Mouse (Mus musculus) limb, embryonic 11.5 days (tissue): ENCODE measurements around the gene Vmn2r83. TPM values are rescaled to one million over a fixed set of nuclear protein-coding genes. Genes with fewer than 3 reads are reported as not detected.

ENCODE experiments used
- ATAC-seq: fragments of 200-750 bp; cut with Nextera tagmentation; 2 replicates; pipeline ENCODE4 v1.8.0; 2017; ENCODE audit warnings: low read depth; ENCODE audit not compliant: insufficient number of reproducible peaks, low FRiP score, low TSS enrichment
- DNase-seq: peaks from one replicate; pipeline ENCODE4 v3.0.0-alpha.2; 2015; ENCODE audit warnings: low spot score
- H3K27ac ChIP-seq: fragments of 300-500 bp; sonication (generic); replicated peaks from 2 replicates; pipeline ENCODE4 v1.5.1; 2014; ENCODE audit warnings: low read depth, mild to moderate bottlenecking, low read length
- H3K27me3 ChIP-seq: fragments of 300-500 bp; sonication (generic); 2 replicates; pipeline ENCODE4 v1.6.1; 2014; ENCODE audit warnings: mild to moderate bottlenecking, low read length, mixed read lengths; ENCODE audit not compliant: control insufficient read depth, insufficient read depth
- H3K36me3 ChIP-seq: fragments of 300-500 bp; sonication (generic); 2 replicates; pipeline ENCODE4 v1.6.1; 2014; ENCODE audit warnings: mild to moderate bottlenecking, low read length, moderate library complexity, mixed read lengths; ENCODE audit not compliant: control insufficient read depth, insufficient read depth
- H3K4me1 ChIP-seq: fragments of 300-500 bp; sonication (generic); 2 replicates; pipeline ENCODE4 v1.6.1; 2014; ENCODE audit warnings: low read length, mixed read lengths; ENCODE audit not compliant: control insufficient read depth, insufficient read depth
- H3K4me2 ChIP-seq: fragments of 300-500 bp; sonication (generic); 2 replicates; pipeline ENCODE4 v1.6.1; 2014; ENCODE audit warnings: low read depth, mild to moderate bottlenecking, moderate library complexity; ENCODE audit not compliant: severe bottlenecking
- H3K4me3 ChIP-seq: fragments of 300-500 bp; sonication (generic); 2 replicates; pipeline ENCODE4 v1.5.1; 2014; ENCODE audit warnings: low read depth, low read length
- H3K9ac ChIP-seq: fragments of 300-500 bp; sonication (generic); 2 replicates; pipeline ENCODE4 v1.6.1; 2014; ENCODE audit warnings: mild to moderate bottlenecking, low read length
- H3K9me3 ChIP-seq: fragments of 300-500 bp; sonication (generic); 2 replicates; pipeline ENCODE4 v1.6.1; 2016; ENCODE audit warnings: low read length; ENCODE audit not compliant: control insufficient read depth
- WGBS: fragments of 180-500 bp; shearing (Covaris S2); extraction: QIAGEN DNeasy Blood & Tissue Kit; methylation state at CpG from one replicate; pipeline ENCODE4 v1.1.7; 2014; 5-methylcytosine and 5-hydroxymethylcytosine counted together
- microRNA-seq: library from miRNA; unstranded; fragments of <30 nt; microRNA quantifications from one replicate; pipeline ENCODE4, GENCODE M21; 2016
- polyA plus RNA-seq: library from polyadenylated mRNA; unstranded; fragments of >200 nt; fragmentation: Nextera tagmentation; extraction: Ambion mirVana; gene quantifications from 2 replicates; pipeline ENCODE4 v1.2.1, GENCODE M21; 2014

The Vmn2r83 gene
- polyA plus RNA-seq, 1 experiment from 2014 or later: not detected

- peaks cover 27% of the 10 kb centered on the region for H3K36me3 ChIP-seq
- WGBS: 93% methylated on average over 11 of the region's 11 CpGs
These were observed 72.2 kb downstream of the Vmn2r83 start for GRCm38 (mm10) chr10:79540746-79541145.

DNA sequence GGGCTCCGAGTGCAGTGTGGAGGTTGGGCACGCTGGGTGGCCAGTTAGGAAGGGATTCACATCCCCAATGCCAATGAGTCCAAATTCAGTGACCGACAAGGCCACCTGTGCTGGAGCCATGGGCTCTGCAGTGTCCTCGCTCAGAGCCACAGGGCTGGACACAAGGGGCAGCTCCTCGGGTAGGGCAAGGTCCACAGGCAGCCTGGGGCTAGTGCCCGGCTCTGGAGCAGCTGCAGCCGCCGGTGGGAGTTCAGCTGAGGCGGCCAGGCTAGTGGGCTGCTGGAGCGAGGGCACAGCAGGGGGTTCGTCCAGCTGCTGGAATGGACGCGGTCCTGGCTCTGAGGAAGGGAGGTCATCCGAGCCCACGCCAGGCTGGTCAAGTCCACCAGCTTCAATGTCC lies 73.0 kb downstream of the Vmn2r83 start:
- WGBS: 87% methylated on average over 15 of the region's 15 CpGs
- H3K9me3 ChIP-seq: no peaks in the 10 kb centered on the region
- no peak overlapping the region for H3K27ac ChIP-seq
- no peak overlapping the region for H3K4me3 ChIP-seq
- no peak for DNase-seq
- peaks cover 30% of the 10 kb centered on the region for H3K36me3 ChIP-seq
- no peak overlapping the region for H3K9ac ChIP-seq
- no peak overlapping the region for H3K4me2 ChIP-seq
- H3K4me1 ChIP-seq: no peaks in the 10 kb centered on the region
- no peaks in the 10 kb centered on the region for H3K27me3 ChIP-seq
- ATAC-seq: no peak

More at GRCm38 (mm10) chr10:79540746-79541145, 72.2 kb downstream of the Vmn2r83 start:
- DNase-seq: no peak
- Histone ChIP-seq H3K9ac (no peak overlapping the region), H3K27me3 (no peaks in the 10 kb centered on the region), H3K4me3 (no peak overlapping the region), H3K4me2 (no peak overlapping the region), H3K4me1 (no peaks in the 10 kb centered on the region), H3K27ac (no peak overlapping the region), H3K9me3 (no peaks in the 10 kb centered on the region)
- no peak for ATAC-seq

DNA sequence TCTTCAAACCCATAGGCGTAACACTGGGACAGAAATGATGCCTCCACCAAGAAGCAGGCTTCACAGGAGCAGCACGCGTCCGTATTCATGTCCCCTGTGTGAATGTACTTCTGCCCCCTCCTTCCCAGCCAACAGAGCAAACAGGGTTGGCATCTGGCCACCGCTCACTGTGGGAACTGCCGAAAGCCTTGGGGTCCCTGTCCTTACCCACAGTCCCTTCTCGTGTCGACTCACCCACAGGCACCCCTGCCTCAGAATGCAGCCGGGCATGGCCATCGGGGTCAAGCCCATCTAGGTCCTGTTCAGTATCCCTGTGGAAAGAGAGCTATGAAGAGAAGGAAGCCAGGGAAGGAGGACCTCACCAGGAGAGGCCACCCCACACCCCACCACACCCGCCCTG lies 73.6 kb downstream of the Vmn2r83 start:
- H3K4me1 ChIP-seq: no peaks in the 10 kb centered on the region
- no peak overlapping the region for H3K9ac ChIP-seq
- no peaks in the 10 kb centered on the region for H3K9me3 ChIP-seq
- H3K36me3 ChIP-seq: peaks cover 32% of the 10 kb centered on the region
- DNase-seq: peak; percentile 18
- H3K4me3 ChIP-seq: no peak overlapping the region
- H3K4me2 ChIP-seq: no peak overlapping the region
- WGBS: 94% methylated on average over 11 of the region's 11 CpGs
- ATAC-seq: no peak
- no peak overlapping the region for H3K27ac ChIP-seq
- no peaks in the 10 kb centered on the region for H3K27me3 ChIP-seq

Small RNA genes lying within 50 kb of the gene (microRNA-seq; reads per million reads assigned to microRNA genes)
- not detected for gene Mir6909

Other genes starting within 250 kb of the Vmn2r83 start
- not detected in 2 replicates for gene Vmn2r81, start 221.0 kb upstream of the Vmn2r83 start, polyA plus RNA-seq
- not detected in 2 replicates for gene Vmn2r82, start 112.2 kb upstream of the Vmn2r83 start, polyA plus RNA-seq
- 20.3 and 21.8 TPM in 2 replicates for gene Plpp2, start 65.1 kb downstream of the Vmn2r83 start, polyA plus RNA-seq
- 54.2 and 56.2 TPM in 2 replicates for gene Mier2, start 86.5 kb downstream of the Vmn2r83 start, polyA plus RNA-seq
- not detected in 2 replicates for gene Theg, start 118.6 kb downstream of the Vmn2r83 start, polyA plus RNA-seq
- gene C2cd4c, start 145.3 kb downstream of the Vmn2r83 start, polyA plus RNA-seq: 0.04 TPM in 1 of 2 replicates, not detected in the other
- 4.8 and 6.5 TPM in 2 replicates for gene Shc2, start 169.2 kb downstream of the Vmn2r83 start, polyA plus RNA-seq
- gene Odf3l2, start 177.0 kb downstream of the Vmn2r83 start, polyA plus RNA-seq: not detected in 2 replicates
- 5.6 and 5.9 TPM in 2 replicates for gene Madcam1, start 195.8 kb downstream of the Vmn2r83 start, polyA plus RNA-seq
- 67.2 and 70.9 TPM in 2 replicates for gene Tpgs1, start 200.6 kb downstream of the Vmn2r83 start, polyA plus RNA-seq
- gene Cdc34, start 213.5 kb downstream of the Vmn2r83 start, polyA plus RNA-seq: 171 and 175 TPM in 2 replicates
- 0.45 and 0.94 TPM in 2 replicates for gene Gzmm, start 220.3 kb downstream of the Vmn2r83 start, polyA plus RNA-seq
- gene Bsg, start 235.8 kb downstream of the Vmn2r83 start, polyA plus RNA-seq: 633 and 674 TPM in 2 replicates
- gene Hcn2, start 247.9 kb downstream of the Vmn2r83 start, polyA plus RNA-seq: not detected in 2 replicates